Mouse (Mus musculus) cerebral cortex, adult 2 months (tissue): ENCODE data around the gene Ly86.

Experiments used
- WGBS: fragments of 180-500 bp; shearing (Covaris S2); methylation state at CpG from one replicate; pipeline ENCODE4 v1.1.7; 2018; 5-methylcytosine and 5-hydroxymethylcytosine counted together

Gene Ly86

GRCm38 (mm10) chr13:37353016-37353415 lies 8.0 kb downstream of the Ly86 start:
- 90% methylated on average over 2 of the region's 2 CpGs for WGBS

GRCm38 (mm10) chr13:37353868-37354267 lies 8.9 kb downstream of the Ly86 start:
- 68% methylated on average over 4 of the region's 4 CpGs for WGBS

GRCm38 (mm10) chr13:37354432-37354831 lies 9.4 kb downstream of the Ly86 start:
- 53% methylated on average over 4 of the region's 4 CpGs for WGBS

- WGBS, result 55% methylated on average over 10 of the region's 10 CpGs
Observed at GRCm38 (mm10) chr13:37355642-37356331, 10.8 kb downstream of the Ly86 start.

- WGBS, result 93% methylated on average over 2 of the region's 2 CpGs
Observed at GRCm38 (mm10) chr13:37356549-37356948, 11.5 kb downstream of the Ly86 start.

- WGBS, result 97% methylated on average over 2 of the region's 2 CpGs
Observed at GRCm38 (mm10) chr13:37358112-37358511, 13.1 kb downstream of the Ly86 start.

- WGBS, result 33% methylated on average over 1 of the region's 1 CpGs
Observed at GRCm38 (mm10) chr13:37361249-37361648, 16.2 kb downstream of the Ly86 start.

GRCm38 (mm10) chr13:37364351-37364750 lies 19.3 kb downstream of the Ly86 start:
- 42% methylated on average over 5 of the region's 5 CpGs for WGBS

- 69% methylated on average over 5 of the region's 5 CpGs for WGBS
Observed at GRCm38 (mm10) chr13:37376411-37376810, 31.4 kb downstream of the Ly86 start.

GRCm38 (mm10) chr13:37388222-37389202 lies 43.5 kb downstream of the Ly86 start:
- 19% methylated on average over 9 of the region's 9 CpGs for WGBS

GRCm38 (mm10) chr13:37389296-37389695 lies 44.3 kb downstream of the Ly86 start:
- 46% methylated on average over 5 of the region's 5 CpGs for WGBS

- 91% methylated on average over 4 of the region's 4 CpGs for WGBS
Observed at GRCm38 (mm10) chr13:37398791-37399190, 53.8 kb downstream of the Ly86 start.

GRCm38 (mm10) chr13:37399340-37399739 lies 54.3 kb downstream of the Ly86 start:
- WGBS, result 94% methylated on average over 8 of the region's 8 CpGs

GRCm38 (mm10) chr13:37402421-37402820 lies 57.4 kb downstream of the Ly86 start:
- WGBS, result 45% methylated on average over 3 of the region's 3 CpGs

GRCm38 (mm10) chr13:37403708-37404107 lies 58.7 kb downstream of the Ly86 start:
- 90% methylated on average over 2 of the region's 2 CpGs for WGBS

- WGBS, result 52% methylated on average over 1 of the region's 1 CpGs
Observed at GRCm38 (mm10) chr13:37415696-37416095, 70.7 kb downstream of the Ly86 start.

GRCm38 (mm10) chr13:37423416-37423815 lies 78.4 kb downstream of the Ly86 start:
- WGBS, result 88% methylated on average over 6 of the region's 6 CpGs

GRCm38 (mm10) chr13:37424904-37425303 lies 79.9 kb downstream of the Ly86 start:
- 57% methylated on average over 6 of the region's 6 CpGs for WGBS

GRCm38 (mm10) chr13:37425406-37425805 lies 80.4 kb downstream of the Ly86 start:
- 81% methylated on average over 3 of the region's 3 CpGs for WGBS

GRCm38 (mm10) chr13:37426578-37427336 lies 81.7 kb downstream of the Ly86 start:
- WGBS, result 90% methylated on average over 12 of the region's 12 CpGs

GRCm38 (mm10) chr13:37428496-37428895 lies 83.5 kb downstream of the Ly86 start:
- 74% methylated on average over 3 of the region's 3 CpGs for WGBS
